Mouse (Mus musculus) heart, postnatal 10 days (tissue): ENCODE measurements at regions not wholly inside any gene's neighbourhood (a gene's known extent, or its start where the extent isn't known, plus 50 kb on each side); places are given as distances from the start of the nearest gene placed in this dataset.

Experiments
- DNase-seq, 2 experiments: peaks; one replicate each; pipeline ENCODE4 v3.0.0; 2021
- intact Hi-C: fragments of 180-260 bp; cut with DNase I; formaldehyde crosslinking; loops from one replicate; pipeline ENCODE4 v1.15.1; 2025

DNA sequence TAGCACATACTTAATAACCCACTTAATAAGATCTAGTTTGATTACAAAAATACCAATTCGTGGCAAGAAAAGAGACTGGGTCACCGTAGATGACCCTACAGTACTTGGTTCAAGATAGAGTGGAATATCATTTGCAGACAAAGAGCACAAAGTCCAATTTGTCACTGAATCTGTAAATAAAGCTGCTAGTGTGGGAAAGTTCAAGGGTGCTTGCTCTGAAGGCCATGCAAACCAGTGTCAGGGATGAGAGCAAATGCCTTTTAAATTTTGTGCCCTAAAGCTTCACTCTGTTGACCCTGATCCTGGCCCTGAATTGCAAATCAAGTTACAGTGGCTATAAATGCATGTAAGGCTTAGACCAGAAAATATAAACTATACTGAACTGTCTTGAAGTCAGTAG, 113.1 kb downstream of the Cd55b start:
- no peak for DNase-seq
- intact Hi-C loops, result no loop called here

GRCm38 (mm10) chr1:130301828-130302386, 120.9 kb downstream of the Cd55b start:
- intact Hi-C loops, result no loop called here
- no peak for DNase-seq

- intact Hi-C loops, result no loop called here
- peak; percentile 7 to 27 for DNase-seq
Measured at GRCm38 (mm10) chr1:130300065-130300815, 122.6 kb downstream of the Cd55b start.

- DNase-seq, result no peak
- intact Hi-C loops, result no loop called here
Measured at GRCm38 (mm10) chr1:130299641-130300040, 123.2 kb downstream of the Cd55b start.

- intact Hi-C loops, result no loop called here
- DNase-seq, result no peak
Measured at GRCm38 (mm10) chr1:130299069-130299468, 123.7 kb downstream of the Cd55b start.

DNA sequence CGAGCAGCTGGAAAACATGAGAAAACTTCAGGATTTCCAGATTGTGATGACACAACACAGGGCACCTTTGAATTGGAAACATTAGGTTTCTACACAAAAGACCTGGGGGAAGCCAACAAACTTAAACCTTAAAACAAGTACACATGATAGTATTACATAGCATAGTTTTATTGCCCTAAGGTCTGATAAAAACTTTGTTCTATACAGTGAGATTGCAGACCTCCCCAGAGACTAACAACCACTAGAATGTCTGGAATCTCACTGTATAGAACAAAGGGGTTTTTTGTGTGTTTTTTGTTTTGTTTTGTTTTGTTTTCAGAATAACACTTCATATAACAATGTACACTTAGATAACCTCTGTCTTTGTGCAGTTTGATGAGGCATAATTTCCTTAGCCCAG, 124.2 kb downstream of the Cd55b start:
- intact Hi-C loops, result no loop called here
- DNase-seq, result no peak

- intact Hi-C loops, result no loop called here
- DNase-seq, result no peak
Measured at GRCm38 (mm10) chr1:130297471-130297870, 125.3 kb downstream of the Cd55b start.

- intact Hi-C loops, result no loop called here
- no peak for DNase-seq
Measured at GRCm38 (mm10) chr1:130285882-130286281, 136.9 kb downstream of the Cd55b start.

- intact Hi-C loops, result no loop called here
- DNase-seq, result no peak
Measured at GRCm38 (mm10) chr1:130282153-130282552, 140.7 kb downstream of the Cd55b start.

GRCm38 (mm10) chr1:130279180-130279579, 143.6 kb downstream of the Cd55b start:
- no peak for DNase-seq
- intact Hi-C loops, result no loop called here

DNA sequence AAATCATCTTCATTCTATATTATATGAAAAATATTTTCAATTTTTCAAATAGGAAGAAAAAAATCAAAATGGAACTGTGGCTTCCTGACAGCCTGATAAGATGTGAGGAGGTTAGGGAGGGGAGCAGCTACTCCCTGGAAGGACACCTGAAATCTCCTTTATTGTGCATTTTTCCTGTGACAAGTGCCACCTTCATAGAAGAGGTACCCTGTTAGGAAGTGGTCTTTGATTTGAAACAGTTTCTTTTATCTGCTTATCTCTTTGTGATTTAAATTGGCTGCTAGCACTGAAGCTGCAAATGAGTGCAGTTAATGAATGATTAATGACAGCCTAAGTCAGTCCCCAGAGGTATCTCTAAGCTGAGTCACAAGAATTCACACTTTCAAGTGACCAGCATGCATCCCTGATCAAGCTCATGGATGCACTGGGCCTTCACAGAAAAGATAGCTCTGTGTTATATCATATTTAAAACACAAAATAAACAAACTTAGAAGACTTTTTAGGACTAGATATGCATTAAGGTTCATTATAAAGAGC, 144.7 kb downstream of the Cd55b start:
- intact Hi-C loops, result no loop called here

GRCm38 (mm10) chr1:130276885-130277284, 145.9 kb downstream of the Cd55b start:
- intact Hi-C loops, result no loop called here
- no peak for DNase-seq

More for the DNA sequence above, 144.7 kb downstream of the Cd55b start:
- DNase-seq, result no peak

DNA sequence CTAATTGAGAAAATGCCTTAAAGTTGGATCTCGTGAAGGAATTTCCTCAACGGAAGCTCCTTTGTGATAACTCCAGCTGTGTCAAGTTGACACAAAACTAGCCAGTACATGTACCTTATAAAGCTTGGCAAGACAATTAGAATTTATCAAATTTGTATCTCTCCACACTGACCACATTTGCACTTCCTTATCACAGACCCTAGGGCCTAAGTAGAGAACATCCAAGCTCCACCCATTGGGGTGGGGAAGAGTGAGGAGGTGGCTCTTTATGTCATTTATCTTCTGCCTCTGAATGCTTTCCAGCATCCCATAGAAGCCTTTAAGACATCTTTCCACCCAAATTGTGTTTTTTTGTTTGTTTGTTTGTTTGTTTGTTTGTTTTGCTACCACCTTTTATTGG, 146.8 kb downstream of the Cd55b start:
- no peak for DNase-seq

DNA sequence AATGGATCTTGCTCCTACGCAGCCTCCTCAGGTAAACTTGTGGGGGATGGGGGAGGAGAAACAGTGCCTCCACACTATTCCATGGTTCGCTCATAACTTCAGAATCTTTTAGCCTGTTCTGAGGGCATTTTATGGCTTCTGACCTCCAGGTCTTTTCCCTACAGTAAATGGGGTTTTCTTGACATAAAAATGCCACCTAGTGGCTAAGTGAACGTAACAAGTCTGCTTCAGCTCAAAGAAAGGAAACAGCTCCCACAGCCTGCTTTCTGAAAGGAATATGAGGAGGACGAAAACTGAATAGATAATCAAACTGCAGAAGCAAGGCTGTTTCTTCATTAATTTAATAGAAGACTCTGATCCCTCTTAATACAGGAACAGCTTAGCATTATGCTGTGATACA, 148.3 kb downstream of the Cd55b start:
- intact Hi-C loops, result no loop called here
- no peak for DNase-seq

More for the DNA sequence above, 146.8 kb downstream of the Cd55b start:
- intact Hi-C loops, result no loop called here

DNA sequence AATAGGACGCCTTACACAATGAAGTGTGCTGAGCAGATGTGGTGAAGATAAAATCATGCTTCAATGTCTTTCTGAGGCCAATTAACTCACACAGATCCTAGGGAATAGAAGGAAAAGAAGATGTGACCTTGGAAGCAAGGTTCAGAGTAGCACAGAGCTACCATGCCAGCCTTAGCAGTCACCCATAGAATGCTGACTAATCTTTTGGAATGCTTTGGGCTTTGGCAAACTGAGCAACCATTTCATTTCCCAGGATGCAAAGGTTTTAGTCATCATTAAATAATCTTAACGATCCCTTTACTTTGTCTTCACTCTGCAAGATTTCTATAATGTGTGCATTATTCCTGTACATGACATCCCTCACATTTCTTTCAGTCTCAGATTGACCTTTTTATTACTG, 152.4 kb downstream of the Cd55b start:
- no peak for DNase-seq
- intact Hi-C loops, result no loop called here
